Comparison of ENCODE assay signal across 18 mouse cellular contexts in genomic region chr11:45973635-45974034, GRCm38 (mm10). TPM values are rescaled to one million over a fixed set of nuclear protein-coding genes. Genes with fewer than 3 reads are reported as not detected.
"Had no signal": no experiment of that assay in that cellular context is flagged by ENCODE, and none has a peak within 500 bp of the region (broad histone marks: within the 10 kb centered on the region; RNA-seq: fewer than 3 reads in every experiment).

No protein-coding gene starts in this region.

- H3K9ac ChIP-seq: lung, embryonic 14.5 days; midbrain, embryonic 12.5 days; neural tube, embryonic 12.5 days; stomach, embryonic 15.5 days had no signal

- H3K4me1 ChIP-seq: midbrain, embryonic 10.5 days; midbrain, embryonic 12.5 days; neural tube, embryonic 12.5 days; stomach, embryonic 15.5 days had no signal

- H3K9me3 ChIP-seq: midbrain, embryonic 10.5 days; midbrain, embryonic 12.5 days; neural tube, embryonic 12.5 days; stomach, embryonic 15.5 days had no signal

- H3K36me3 ChIP-seq: midbrain, embryonic 10.5 days; midbrain, embryonic 12.5 days; neural tube, embryonic 12.5 days; stomach, embryonic 15.5 days had no signal

- H3K27ac ChIP-seq: midbrain, embryonic 10.5 days; midbrain, embryonic 12.5 days; neural tube, embryonic 12.5 days; stomach, embryonic 15.5 days; stomach, postnatal 0 days had no signal

- ATAC-seq: midbrain, embryonic 16.5 days had no signal

- H3K4me3 ChIP-seq: midbrain, embryonic 10.5 days; midbrain, embryonic 12.5 days; neural tube, embryonic 12.5 days; stomach, embryonic 15.5 days had no signal

- DNase-seq: lung, adult 18-20 months; lung, embryonic 14.5 days; lung, postnatal 10 days; lung, postnatal 4 days; midbrain, embryonic 14.5 days; right cerebral cortex, postnatal 14 days; thymus, adult 2 months; thymus, postnatal 25 days; thymus, postnatal 4 days had no signal

- H3K27me3 ChIP-seq: midbrain, embryonic 12.5 days; neural tube, embryonic 12.5 days; stomach, embryonic 15.5 days had no signal

- H3K4me2 ChIP-seq: lung, embryonic 14.5 days; midbrain, embryonic 12.5 days; neural tube, embryonic 12.5 days; stomach, embryonic 15.5 days had no signal

RNA-seq across cellular contexts. Expression of gene Sox30, which starts 6.5 kb away (rescaled TPM):
- total RNA-seq: megakaryocyte, adult 5-6 weeks; megakaryocyte-erythroid progenitor cell, adult 5-6 weeks; neutrophil, adult 5-6 weeks had no signal
